In genomic region chr3:53139642-53140041, GRCm38 (mm10) we compare ENCODE assay signal across 15 mouse cellular contexts.
"Had no signal": no experiment of that assay in that cellular context is flagged by ENCODE, and none has a peak within 500 bp of the region (broad histone marks: within the 10 kb centered on the region; RNA-seq: fewer than 3 reads in every experiment).

No protein-coding gene starts in this region.

- H3K4me2 ChIP-seq: neural tube, embryonic 12.5 days; stomach, embryonic 15.5 days had no signal

- H3K27ac ChIP-seq: neural tube, embryonic 12.5 days; stomach, embryonic 15.5 days; stomach, postnatal 0 days had no signal

- H3K36me3 ChIP-seq: neural tube, embryonic 12.5 days; stomach, embryonic 15.5 days had no signal

- DNase-seq: retina, postnatal 1 day; right cerebral cortex, adult 18-20 months; right cerebral cortex, postnatal 14 days; right cerebral cortex, postnatal 25 days; right cerebral cortex, postnatal 4 days; spleen, adult 18-20 months; thymus, adult 18-20 months; thymus, adult 2 months; thymus, postnatal 14 days; thymus, postnatal 25 days; thymus, postnatal 36 days; thymus, postnatal 4 days had no signal

- H3K9me3 ChIP-seq: stomach, embryonic 15.5 days had no signal

- H3K4me3 ChIP-seq: neural tube, embryonic 12.5 days; stomach, embryonic 15.5 days had no signal

- H3K27me3 ChIP-seq: neural tube, embryonic 12.5 days; stomach, embryonic 15.5 days had no signal

- H3K4me1 ChIP-seq: neural tube, embryonic 12.5 days; stomach, embryonic 15.5 days had no signal

- H3K9ac ChIP-seq: neural tube, embryonic 12.5 days; stomach, embryonic 15.5 days had no signal
